Mouse (Mus musculus) embryo, embryonic 10.5 days (tissue): ENCODE results near the gene Morn5.

ENCODE experiments used
- DNase-seq: peaks from one replicate; pipeline ENCODE4 v3.0.0-alpha.2; 2015; ENCODE audit warnings: low spot score

Morn5 gene

GRCm38 (mm10) chr2:36048748-36049566, at the start of gene Morn5, which contains the start of gene Ndufa8:
Gene Morn5, plus strand, starts transcription at chr2:36049458.
Gene Ndufa8, minus strand, starts transcription at chr2:36049406.
- DNase-seq = peak; percentile 99

GRCm38 (mm10) chr2:36000390-36000789, 48.9 kb upstream of the Morn5 start:
- DNase-seq = no peak

- no peak for DNase-seq
Observed at GRCm38 (mm10) chr2:36002188-36002587, 47.1 kb upstream of the Morn5 start.

- DNase-seq = peak; percentile 85
Observed at GRCm38 (mm10) chr2:36008071-36008470, 41.2 kb upstream of the Morn5 start.

GRCm38 (mm10) chr2:36009386-36009785, 39.9 kb upstream of the Morn5 start:
- peak; percentile 91 for DNase-seq

GRCm38 (mm10) chr2:36010579-36010978, 38.7 kb upstream of the Morn5 start:
- no peak for DNase-seq

GRCm38 (mm10) chr2:36011331-36011825, 37.9 kb upstream of the Morn5 start:
- DNase-seq = peak; percentile 43

GRCm38 (mm10) chr2:36013010-36013409, 36.2 kb upstream of the Morn5 start:
- no peak for DNase-seq

GRCm38 (mm10) chr2:36021385-36022159, 27.7 kb upstream of the Morn5 start:
- DNase-seq = peak; percentile 91

GRCm38 (mm10) chr2:36023291-36023690, 26.0 kb upstream of the Morn5 start:
- no peak for DNase-seq

- DNase-seq = no peak
Observed at GRCm38 (mm10) chr2:36032884-36033283, 16.4 kb upstream of the Morn5 start.

GRCm38 (mm10) chr2:36033966-36034365, 15.3 kb upstream of the Morn5 start:
- DNase-seq = no peak

- no peak for DNase-seq
Observed at GRCm38 (mm10) chr2:36034898-36035297, 14.4 kb upstream of the Morn5 start.

- DNase-seq = no peak
Observed at GRCm38 (mm10) chr2:36035413-36036081, 13.7 kb upstream of the Morn5 start.

GRCm38 (mm10) chr2:36039297-36039985, 9.8 kb upstream of the Morn5 start:
- DNase-seq = no peak

GRCm38 (mm10) chr2:36040872-36041271, 8.4 kb upstream of the Morn5 start:
- no peak for DNase-seq

GRCm38 (mm10) chr2:36048164-36048563, 1.1 kb upstream of the Morn5 start:
- no peak for DNase-seq

- no peak for DNase-seq
Observed at GRCm38 (mm10) chr2:36049567-36049954, 303 bp downstream of the Morn5 start.

- no peak for DNase-seq
Observed at GRCm38 (mm10) chr2:36053249-36053648, 4.0 kb downstream of the Morn5 start.

GRCm38 (mm10) chr2:36056248-36056647, 7.0 kb downstream of the Morn5 start:
- DNase-seq = no peak

- DNase-seq = no peak
Observed at GRCm38 (mm10) chr2:36061409-36061808, 12.2 kb downstream of the Morn5 start.

GRCm38 (mm10) chr2:36067132-36067531, 17.9 kb downstream of the Morn5 start:
- no peak for DNase-seq
